Mouse (Mus musculus) hindbrain, embryonic 16.5 days (tissue): ENCODE results near the gene Fancl. TPM values are rescaled to one million over a fixed set of nuclear protein-coding genes. Genes with fewer than 3 reads are reported as not detected.
A peak's percentile ranks its signal among the peaks of the same experiment; 100 is the strongest.
"Not testable (repeated sequence)": the region's sequence is repeated elsewhere in the genome, so short reads cannot be mapped to it uniquely, and the experiment has no call there.

ENCODE experiments used
- ATAC-seq: fragments of 200-750 bp; cut with Nextera tagmentation; 2 replicates; pipeline ENCODE4 v1.8.0; 2017; ENCODE audit warnings: moderate TSS enrichment, moderate library complexity
- H3K27ac ChIP-seq: fragments of 300-500 bp; sonication (generic); 2 replicates; pipeline ENCODE4 v1.5.1; 2014; ENCODE audit warnings: low read depth, mild to moderate bottlenecking, control low read depth, low read length, moderate library complexity
- H3K27me3 ChIP-seq: fragments of 300-500 bp; sonication (generic); replicated peaks from 2 replicates; pipeline ENCODE4 v1.6.1; 2014; ENCODE audit warnings: low read length; ENCODE audit not compliant: control insufficient read depth, insufficient read depth
- H3K36me3 ChIP-seq: fragments of 300-500 bp; sonication (generic); 2 replicates; pipeline ENCODE4 v1.6.1; 2014; ENCODE audit warnings: mild to moderate bottlenecking, low read length, moderate library complexity, mixed read lengths; ENCODE audit not compliant: control insufficient read depth, insufficient read depth
- H3K4me1 ChIP-seq: fragments of 300-500 bp; sonication (generic); 2 replicates; pipeline ENCODE4 v1.6.1; 2014; ENCODE audit warnings: low read depth, low read length; ENCODE audit not compliant: control insufficient read depth, insufficient read depth
- H3K4me2 ChIP-seq: fragments of 300-500 bp; sonication (generic); 2 replicates; pipeline ENCODE4 v1.6.1; 2014; ENCODE audit warnings: mild to moderate bottlenecking, low read length, control low read depth, moderate library complexity
- H3K4me3 ChIP-seq: fragments of 300-500 bp; sonication (generic); 2 replicates; pipeline ENCODE4 v1.5.1; 2014; ENCODE audit warnings: mild to moderate bottlenecking, low read length, control low read depth, moderate library complexity
- H3K9ac ChIP-seq: fragments of 300-500 bp; sonication (generic); 2 replicates; pipeline ENCODE4 v1.6.1; 2014; ENCODE audit warnings: low read depth, mild to moderate bottlenecking, control low read depth, low read length, moderate library complexity
- H3K9me3 ChIP-seq: fragments of 300-500 bp; sonication (generic); 2 replicates; pipeline ENCODE4 v1.6.1; 2014; ENCODE audit warnings: mild to moderate bottlenecking, low read length, moderate library complexity; ENCODE audit not compliant: control insufficient read depth
- WGBS: fragments of 180-500 bp; shearing (Covaris S2); extraction: QIAGEN DNeasy Blood & Tissue Kit; methylation state at CpG from one replicate; pipeline ENCODE4 v1.1.7; 2014; 5-methylcytosine and 5-hydroxymethylcytosine counted together
- polyA plus RNA-seq: library from polyadenylated mRNA; unstranded; fragments of >200 nt; fragmentation: Nextera tagmentation; extraction: Ambion mirVana; gene quantifications from 2 replicates; pipeline ENCODE4 v1.2.1, GENCODE M21; 2015

Fancl gene
- polyA plus RNA-seq: 13.0 and 15.2 TPM in 2 replicates

DNA sequence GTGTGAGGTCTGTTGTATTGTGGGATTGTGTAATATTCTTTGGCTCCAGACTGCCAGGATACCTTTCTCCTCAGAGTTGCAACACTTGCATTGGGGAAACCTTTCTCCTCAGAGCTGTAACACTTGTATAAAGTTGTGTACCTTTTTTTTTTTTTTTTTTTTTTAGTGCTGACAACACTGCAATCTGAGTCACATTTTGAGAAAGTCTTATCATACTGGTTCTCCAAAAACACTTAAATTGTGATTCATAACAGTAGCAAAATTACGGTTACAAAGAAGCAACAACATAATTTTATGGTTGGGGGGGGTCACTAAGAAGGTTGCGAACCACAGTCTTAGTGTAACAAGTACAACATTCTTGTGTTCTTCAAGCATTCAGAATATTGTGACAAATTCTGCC lies at the start of gene Fancl:
TSS of gene Fancl (plus strand) at position 165 of the 400 bp plus-strand sequence.
- no peak for ATAC-seq
- Histone ChIP-seq H3K27ac (peak within 1 kb of the TSS; percentile 91), H3K36me3 (no peaks in the 10 kb centered on the region), H3K4me1 (no peaks in the 10 kb centered on the region), H3K4me3 (peak within 1 kb of the TSS; percentile 83), H3K9me3 (no peaks in the 10 kb centered on the region), H3K27me3 (no peaks in the 10 kb centered on the region), H3K9ac (peak within 1 kb of the TSS; percentile 80), H3K4me2 (peak within 1 kb of the TSS; percentile 78)
- WGBS: 94% methylated on average over 2 of the region's 2 CpGs

DNA sequence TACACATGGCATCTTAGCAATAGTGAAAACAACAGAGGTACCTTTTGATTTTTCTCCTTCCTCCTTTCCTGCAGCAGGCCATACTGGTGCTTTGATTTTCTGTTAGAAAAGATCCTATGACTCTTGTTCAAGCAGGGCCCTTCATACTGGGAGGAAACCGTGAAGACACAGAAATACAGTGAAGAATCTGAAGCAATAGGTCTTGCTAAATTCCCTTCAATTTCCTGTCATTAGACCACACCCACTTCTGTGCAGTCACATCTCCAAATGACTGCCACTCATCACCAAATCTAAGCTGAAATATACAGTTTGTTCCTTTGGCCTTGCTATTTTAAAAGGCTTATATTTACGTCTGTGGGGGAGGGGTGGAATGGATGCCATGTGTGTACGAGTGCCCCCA lies 49.1 kb upstream of the Fancl start:
- H3K9ac ChIP-seq: no peak overlapping the region
- no peaks in the 10 kb centered on the region for H3K27me3 ChIP-seq
- no peak overlapping the region for H3K4me3 ChIP-seq
- H3K4me2 ChIP-seq: no peak overlapping the region
- H3K36me3 ChIP-seq: no peaks in the 10 kb centered on the region
- 83% methylated on average over 3 of the region's 3 CpGs for WGBS
- H3K9me3 ChIP-seq: no peaks in the 10 kb centered on the region
- no peaks in the 10 kb centered on the region for H3K4me1 ChIP-seq
- no peak overlapping the region for H3K27ac ChIP-seq
- ATAC-seq: no peak

DNA sequence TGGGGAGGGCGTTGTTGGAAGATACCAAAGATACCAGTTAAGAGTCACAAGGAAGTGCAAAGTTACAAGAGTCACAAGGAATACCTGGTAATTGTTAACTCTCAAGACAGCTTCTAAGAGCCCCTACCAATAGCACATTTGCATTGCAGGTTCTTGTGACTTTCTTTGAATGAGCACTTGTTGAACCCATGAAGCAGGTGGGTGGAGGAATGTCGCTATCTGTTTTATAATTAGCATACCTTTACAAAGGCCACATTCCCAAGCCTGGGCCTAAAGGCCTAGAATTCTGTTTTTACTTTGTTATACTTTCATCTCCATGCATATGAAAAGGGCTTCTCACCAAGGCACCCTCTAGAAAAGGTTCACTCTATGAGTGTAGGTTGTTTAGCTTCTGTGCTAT lies 15.8 kb upstream of the Fancl start:
- H3K4me3 ChIP-seq, H3K36me3 ChIP-seq, H3K4me1 ChIP-seq, H3K9me3 ChIP-seq, H3K27me3 ChIP-seq, ATAC-seq, H3K27ac ChIP-seq, H3K9ac ChIP-seq, H3K4me2 ChIP-seq: not testable (repeated sequence)
- 76% methylated on average over 2 of the region's 2 CpGs for WGBS

DNA sequence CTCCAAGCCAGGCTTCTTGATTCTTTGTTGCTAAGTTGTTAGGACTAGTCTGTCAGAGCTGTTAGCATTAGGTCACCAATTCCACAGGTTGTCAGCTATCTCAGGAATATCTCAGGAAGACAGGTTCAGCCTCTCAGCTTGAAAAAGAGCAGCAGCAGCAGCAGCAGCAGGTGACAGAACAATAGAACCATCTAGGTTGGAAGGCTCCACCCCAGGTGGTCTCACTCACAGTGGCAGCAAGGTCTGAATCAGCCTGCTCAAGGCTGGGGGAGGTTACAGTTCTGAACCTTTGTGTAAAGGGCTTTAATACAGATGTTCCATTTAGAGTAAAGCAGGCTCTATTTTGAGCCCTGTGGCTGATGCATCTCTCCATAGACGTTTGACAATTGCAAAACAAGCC lies 14.0 kb upstream of the Fancl start:
- H3K9ac ChIP-seq, H3K36me3 ChIP-seq, H3K9me3 ChIP-seq, H3K27me3 ChIP-seq, H3K4me2 ChIP-seq, H3K4me3 ChIP-seq, ATAC-seq, H3K27ac ChIP-seq, H3K4me1 ChIP-seq: not testable (repeated sequence)
- 10% methylated on average over 1 of the region's 1 CpGs for WGBS

DNA sequence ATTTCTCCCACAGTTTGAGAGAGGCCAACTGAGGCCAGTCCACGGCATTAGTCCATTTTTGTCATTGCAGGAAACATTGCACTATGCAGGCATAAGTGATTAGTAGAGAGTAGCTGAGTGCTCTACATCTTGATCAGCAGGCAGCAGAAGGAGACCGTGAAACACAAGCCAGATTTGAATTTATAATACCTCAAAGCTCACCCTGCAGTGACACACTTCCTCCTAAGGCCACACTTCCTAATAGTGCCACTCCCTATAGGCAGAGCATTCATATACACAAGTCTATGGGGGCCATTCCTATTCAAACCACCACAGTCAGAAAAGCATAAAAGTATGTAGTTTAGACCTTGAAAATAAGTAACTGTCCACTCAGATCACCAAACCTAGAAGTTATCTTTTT lies 11.8 kb upstream of the Fancl start:
- H3K27me3 ChIP-seq: no peaks in the 10 kb centered on the region
- no peaks in the 10 kb centered on the region for H3K9me3 ChIP-seq
- H3K4me2 ChIP-seq: no peak overlapping the region
- H3K36me3 ChIP-seq: no peaks in the 10 kb centered on the region
- H3K4me1 ChIP-seq: no peaks in the 10 kb centered on the region
- H3K9ac ChIP-seq: no peak overlapping the region
- H3K4me3 ChIP-seq: no peak overlapping the region
- WGBS: 81% methylated on average over 2 of the region's 2 CpGs
- H3K27ac ChIP-seq: no peak overlapping the region
- no peak for ATAC-seq

DNA sequence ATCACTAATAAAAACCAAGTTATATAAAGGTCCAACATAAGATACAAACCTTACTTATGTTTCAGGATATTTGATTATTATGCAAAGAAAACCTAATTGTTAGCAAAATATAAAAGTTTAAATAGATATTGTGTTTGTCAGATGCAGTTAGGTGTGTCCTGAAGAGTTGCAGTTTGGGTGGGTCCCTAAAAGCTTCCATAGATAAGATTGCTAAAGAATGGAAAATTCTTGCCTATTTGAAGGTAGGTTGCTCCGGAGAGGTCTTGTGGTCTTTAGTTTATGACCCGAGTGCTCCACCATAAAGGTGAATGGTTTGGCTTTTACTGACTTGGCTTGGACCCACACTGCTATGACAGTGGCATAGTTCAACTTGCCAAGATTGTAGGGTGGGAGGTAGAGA lies 7.9 kb upstream of the Fancl start:
- Histone ChIP-seq H3K9me3 (no peaks in the 10 kb centered on the region), H3K4me1 (no peaks in the 10 kb centered on the region), H3K4me3 (no peak overlapping the region), H3K36me3 (no peaks in the 10 kb centered on the region), H3K9ac (no peak overlapping the region), H3K27ac (no peak overlapping the region), H3K27me3 (no peaks in the 10 kb centered on the region), H3K4me2 (no peak overlapping the region)
- ATAC-seq: no peak
- WGBS: 89% methylated on average over 2 of the region's 2 CpGs

DNA sequence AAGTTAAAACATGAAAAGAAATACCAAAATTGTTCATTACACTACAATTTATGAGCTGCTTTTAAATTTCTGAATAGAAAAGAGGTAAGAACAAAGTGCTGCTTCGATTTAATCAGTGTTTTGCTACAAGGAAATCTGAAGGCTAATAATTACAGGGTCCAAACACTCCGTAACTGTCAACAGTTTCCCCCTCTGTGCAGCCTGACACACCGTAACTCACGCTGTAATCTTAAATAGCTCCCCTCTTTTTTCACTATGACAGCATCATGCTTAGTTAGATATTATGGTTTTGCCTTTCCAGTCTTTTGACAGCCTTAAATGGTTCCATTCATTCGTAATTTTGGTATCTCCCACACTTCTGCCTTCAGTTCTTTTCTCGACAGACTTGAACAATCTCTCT lies 4.4 kb upstream of the Fancl start:
- no peaks in the 10 kb centered on the region for H3K4me1 ChIP-seq
- no peak overlapping the region for H3K4me2 ChIP-seq
- H3K9me3 ChIP-seq: no peaks in the 10 kb centered on the region
- no peak overlapping the region for H3K4me3 ChIP-seq
- ATAC-seq: no peak
- no peak overlapping the region for H3K9ac ChIP-seq
- no peaks in the 10 kb centered on the region for H3K27me3 ChIP-seq
- 89% methylated on average over 6 of the region's 6 CpGs for WGBS
- H3K36me3 ChIP-seq: no peaks in the 10 kb centered on the region
- no peak overlapping the region for H3K27ac ChIP-seq

DNA sequence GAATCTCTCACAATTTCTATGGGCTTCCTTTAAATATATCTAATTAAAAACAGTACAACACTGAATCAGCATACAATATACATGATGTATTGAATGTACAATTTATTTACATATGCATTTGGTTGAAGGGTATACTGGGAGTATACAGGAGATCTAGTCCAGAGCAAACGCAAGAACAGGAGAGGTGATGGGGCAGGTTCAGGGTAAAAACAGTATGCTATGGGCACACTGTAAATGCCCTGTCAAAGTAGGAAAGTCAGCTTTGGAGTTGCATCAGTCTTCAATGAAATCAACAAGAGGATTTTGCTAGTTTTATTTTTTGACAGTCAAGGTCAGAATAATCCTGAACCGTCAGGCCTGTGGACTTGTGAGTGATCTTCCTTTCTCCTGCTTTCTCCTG lies 743 bp downstream of the Fancl start:
- Histone ChIP-seq H3K4me3 (peak overlapping the region; percentile 83), H3K27me3 (no peaks in the 10 kb centered on the region), H3K4me2 (peak overlapping the region; percentile 78), H3K36me3 (no peaks in the 10 kb centered on the region), H3K4me1 (no peaks in the 10 kb centered on the region), H3K9me3 (no peaks in the 10 kb centered on the region), H3K27ac (peak overlapping the region; percentile 91), H3K9ac (peak overlapping the region; percentile 80)
- 59% methylated on average over 2 of the region's 2 CpGs for WGBS
- peak; percentile 13; the same call in 1 of the 2 replicates for ATAC-seq

DNA sequence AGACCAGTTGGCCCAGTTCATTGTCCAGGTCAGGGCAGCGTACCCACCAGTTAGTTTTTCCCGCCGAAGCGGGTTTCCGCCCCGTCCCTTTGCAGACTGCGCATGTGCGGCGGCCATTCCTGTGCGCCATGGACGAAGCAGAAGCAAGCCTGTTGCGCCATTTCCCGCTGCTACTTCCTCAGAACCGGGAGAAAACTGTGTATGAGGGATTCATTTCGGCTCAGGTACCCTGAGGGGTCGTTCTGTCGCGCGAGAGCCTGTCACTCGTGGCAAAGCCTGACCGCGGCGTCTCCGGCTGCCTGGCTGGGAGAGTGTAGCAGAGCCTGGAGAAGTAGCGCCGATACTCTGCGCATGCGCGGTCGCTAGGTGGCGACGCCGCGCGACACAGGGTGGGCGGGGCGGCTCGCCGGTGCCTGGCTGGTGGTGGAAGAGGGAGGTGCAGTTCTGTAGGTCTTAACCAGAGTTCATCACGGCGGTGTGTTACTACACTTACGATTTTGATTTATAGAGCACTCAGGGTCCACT lies 1.2 kb downstream of the Fancl start:
- ATAC-seq: peak; percentile 100
- H3K27ac ChIP-seq: peak overlapping the region; percentile 91
- no peaks in the 10 kb centered on the region for H3K4me1 ChIP-seq
- peak overlapping the region; percentile 78 for H3K4me2 ChIP-seq
- H3K27me3 ChIP-seq: no peaks in the 10 kb centered on the region
- peak overlapping the region; percentile 83 for H3K4me3 ChIP-seq
- no peaks in the 10 kb centered on the region for H3K36me3 ChIP-seq
- under 1% methylated on average over 39 of the region's 42 CpGs for WGBS
- peak overlapping the region; percentile 80 for H3K9ac ChIP-seq
- H3K9me3 ChIP-seq: no peaks in the 10 kb centered on the region

DNA sequence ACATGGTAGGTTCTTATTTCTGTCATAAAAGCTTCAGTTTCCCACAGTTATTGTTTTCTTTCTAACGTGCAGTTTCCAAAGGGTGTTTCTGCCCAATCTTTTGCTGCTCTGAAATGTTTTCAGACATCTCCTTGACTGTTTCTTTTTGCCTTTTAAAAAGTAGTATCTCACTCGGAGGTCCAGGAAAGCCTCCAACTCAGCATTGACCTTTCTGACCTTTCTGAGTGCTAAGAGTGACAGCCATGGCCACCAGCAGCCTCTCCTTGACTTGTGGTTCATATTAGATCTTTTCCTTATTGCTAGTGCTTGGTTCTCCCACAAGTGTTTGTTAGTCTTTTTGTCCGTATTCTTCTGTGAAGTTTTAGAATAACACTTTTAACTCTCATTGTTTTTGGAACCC lies 9.6 kb downstream of the Fancl start:
- no peak overlapping the region for H3K4me2 ChIP-seq
- H3K4me1 ChIP-seq: no peaks in the 10 kb centered on the region
- H3K27me3 ChIP-seq: no peaks in the 10 kb centered on the region
- H3K9ac ChIP-seq: no peak overlapping the region
- whole genome bisulfite sequencing: 48% methylated on average over 3 of the region's 3 CpGs
- H3K36me3 ChIP-seq: no peaks in the 10 kb centered on the region
- no peak overlapping the region for H3K4me3 ChIP-seq
- no peak for ATAC-seq
- no peaks in the 10 kb centered on the region for H3K9me3 ChIP-seq
- no peak overlapping the region for H3K27ac ChIP-seq
